Mouse (Mus musculus) kidney, adult 11 months (tissue): ENCODE data around the gene Kdm2b.
A peak's percentile ranks its signal among the peaks of the same experiment; 100 is the strongest.

Experiments used
- DNase-seq: peaks from one replicate; pipeline ENCODE4 v3.0.0; 2022

Gene Kdm2b

GRCm38 (mm10) chr5:122923871-122924465, 65.7 kb downstream of the Kdm2b start:
- DNase-seq = peak; percentile 24

GRCm38 (mm10) chr5:122921941-122922340, 67.7 kb downstream of the Kdm2b start:
- DNase-seq = no peak

DNA sequence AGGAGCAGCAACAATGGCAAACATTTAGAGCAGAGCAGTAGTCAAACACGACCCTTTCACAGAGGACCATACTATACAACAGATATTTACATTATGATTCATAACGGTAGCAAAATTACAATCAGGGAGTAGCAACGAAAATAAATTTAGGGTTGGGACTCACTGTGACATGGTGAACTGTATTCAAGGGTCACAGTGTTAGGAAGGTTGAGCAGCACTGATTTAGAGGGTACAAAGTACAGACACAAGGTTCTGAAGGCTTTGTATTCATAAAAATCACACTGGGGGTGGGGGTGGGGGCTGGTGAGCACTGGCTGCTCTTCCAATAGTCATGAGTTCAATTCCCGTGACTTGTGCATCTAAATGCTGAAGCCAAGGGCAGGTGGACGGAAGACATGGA, 69.1 kb downstream of the Kdm2b start:
- no peak for DNase-seq

DNA sequence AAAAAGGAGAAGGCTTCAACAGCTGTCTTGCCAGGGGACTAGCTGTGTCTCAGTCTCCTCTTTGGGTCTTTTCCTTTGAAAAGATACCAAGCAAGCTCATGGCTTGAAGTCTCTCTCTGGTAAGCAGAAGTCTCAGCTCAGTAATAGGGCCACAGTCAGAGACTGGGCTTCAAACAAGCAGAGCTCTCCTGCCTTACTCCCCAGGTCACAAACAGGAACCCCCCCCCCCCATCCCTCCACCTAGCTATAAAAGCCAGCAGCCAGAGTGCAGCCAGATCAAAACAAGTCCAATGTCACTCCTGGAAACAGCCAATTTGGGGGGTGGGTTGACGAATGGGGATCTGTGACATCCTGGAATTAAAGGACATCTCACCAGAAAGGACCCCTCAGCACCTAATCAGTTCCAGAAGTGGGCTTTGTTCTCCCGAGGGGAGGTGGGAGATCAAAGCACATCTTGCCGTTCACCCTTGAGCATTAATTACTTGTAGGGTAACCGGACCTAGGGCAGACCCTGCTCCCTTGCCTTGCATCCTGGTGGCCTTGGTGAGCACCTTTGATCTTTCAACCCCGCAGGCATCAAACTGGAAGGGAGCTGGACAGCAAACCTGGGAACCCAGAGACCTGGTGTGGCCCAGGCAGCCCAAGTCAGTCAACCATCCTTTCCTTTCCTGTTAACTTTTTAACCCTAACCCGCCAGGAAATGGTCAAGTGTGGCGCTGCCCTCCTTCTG, 71.5 kb downstream of the Kdm2b start:
- no peak for DNase-seq

GRCm38 (mm10) chr5:122916147-122916546, 73.5 kb downstream of the Kdm2b start:
- no peak for DNase-seq

DNA sequence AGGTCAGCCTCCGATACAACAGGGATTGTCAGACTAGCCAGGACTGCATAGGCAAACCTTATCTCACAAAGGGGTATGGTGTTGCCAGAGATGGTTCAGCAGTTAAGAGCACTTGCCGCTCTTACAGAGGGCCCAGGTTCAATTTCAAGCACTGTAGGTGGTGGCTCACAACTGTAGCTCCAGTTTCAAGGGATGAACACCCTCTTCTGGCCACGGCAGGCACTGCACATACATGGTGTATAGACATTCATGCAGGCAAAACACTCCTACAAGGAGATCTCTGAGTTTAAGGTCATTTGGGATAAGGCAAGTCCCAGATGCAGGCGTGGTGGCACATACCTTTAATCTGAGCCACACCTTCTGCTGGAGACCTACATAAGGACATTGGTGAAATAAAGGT, 76.8 kb downstream of the Kdm2b start:
- no peak for DNase-seq

- no peak for DNase-seq
Measured at GRCm38 (mm10) chr5:122909481-122909880, 80.1 kb downstream of the Kdm2b start.

- no peak for DNase-seq
Measured at GRCm38 (mm10) chr5:122908001-122908400, 81.6 kb downstream of the Kdm2b start.

GRCm38 (mm10) chr5:122907182-122907581, 82.4 kb downstream of the Kdm2b start:
- DNase-seq = no peak

- no peak for DNase-seq
Measured at GRCm38 (mm10) chr5:122903165-122903564, 86.5 kb downstream of the Kdm2b start.

- DNase-seq = no peak
Measured at GRCm38 (mm10) chr5:122902228-122902627, 87.4 kb downstream of the Kdm2b start.

- DNase-seq = no peak
Measured at GRCm38 (mm10) chr5:122901666-122902065, 88.0 kb downstream of the Kdm2b start.

DNA sequence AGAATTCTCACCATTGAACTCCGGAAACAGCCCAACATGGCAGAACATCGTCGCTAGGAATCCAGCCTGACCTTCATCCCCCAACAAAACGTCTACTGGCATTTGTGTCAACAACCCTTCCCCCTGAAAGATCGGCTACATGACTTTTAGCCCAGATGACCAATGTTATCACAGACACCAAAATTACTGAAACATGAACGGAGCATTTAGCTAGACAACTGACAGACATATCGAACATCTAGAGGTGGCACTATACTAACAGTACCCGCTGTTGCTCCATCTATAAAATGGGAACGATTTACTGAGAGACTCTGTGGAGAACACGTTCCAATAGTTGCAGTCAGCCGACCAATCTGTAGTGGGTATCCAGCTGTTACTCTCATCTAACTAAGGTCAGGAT, 88.4 kb downstream of the Kdm2b start:
- no peak for DNase-seq

GRCm38 (mm10) chr5:122900558-122901171, 89.0 kb downstream of the Kdm2b start:
- DNase-seq = no peak

DNA sequence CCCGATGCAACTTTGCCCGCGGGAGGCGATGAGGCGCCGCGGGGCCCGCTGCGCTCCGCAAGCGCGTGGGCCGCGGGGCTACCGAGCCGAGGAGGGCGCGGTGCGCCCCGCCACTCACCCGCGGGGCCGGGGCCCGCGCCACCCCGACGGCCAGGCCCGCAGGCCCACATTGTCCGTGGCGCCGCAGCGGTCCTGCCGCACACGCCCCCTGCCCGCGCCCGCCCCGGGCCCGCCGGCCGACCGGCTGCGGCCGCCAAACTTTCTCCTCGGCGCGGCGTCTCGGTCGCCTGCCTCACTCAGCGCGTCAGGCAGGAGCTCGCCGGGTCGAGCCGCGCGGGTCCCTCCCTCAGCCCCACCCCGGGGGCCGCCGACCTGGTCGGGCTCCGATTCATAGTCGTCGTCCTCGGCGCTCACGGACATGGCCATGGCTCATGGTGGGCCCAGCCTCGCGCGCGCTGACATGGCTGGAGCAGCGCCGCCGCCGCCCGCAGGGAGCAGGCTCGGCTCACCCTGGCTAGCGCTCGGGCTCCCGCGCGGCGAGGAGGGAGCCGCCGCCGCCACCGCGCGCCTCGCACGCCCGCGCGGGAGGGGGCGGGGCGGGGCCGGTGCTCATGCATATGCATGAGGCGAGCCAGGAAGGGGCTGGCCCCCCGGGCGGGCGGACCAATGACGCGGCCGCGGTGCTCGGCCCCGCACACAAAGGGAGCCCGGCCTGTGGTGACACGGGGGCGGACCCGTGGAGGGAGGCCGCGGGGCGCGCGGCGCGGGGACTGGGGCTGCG, 89.7 kb downstream of the Kdm2b start:
- peak; percentile 90 for DNase-seq

GRCm38 (mm10) chr5:122898963-122899776, 90.5 kb downstream of the Kdm2b start:
- no peak for DNase-seq

DNA sequence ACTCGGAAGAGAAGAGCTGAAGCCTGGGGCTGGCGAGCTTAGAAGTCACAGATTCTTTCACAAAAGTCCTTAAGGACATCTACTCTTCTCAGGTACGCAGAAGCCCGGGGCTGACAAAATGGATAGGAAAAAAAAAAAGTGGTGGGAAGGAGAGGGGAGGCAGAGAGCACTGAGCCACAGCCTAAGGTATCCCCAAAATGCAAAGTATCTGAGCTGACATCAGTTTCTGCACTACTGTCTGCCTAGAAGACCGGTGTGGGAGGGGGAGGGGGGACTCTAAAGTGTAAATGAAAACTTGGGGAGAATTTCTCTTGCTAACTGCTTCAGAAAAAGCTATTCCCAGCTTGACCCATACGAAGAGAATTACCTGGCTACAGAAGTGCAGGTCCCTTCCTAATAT, 91.5 kb downstream of the Kdm2b start:
- no peak for DNase-seq

DNA sequence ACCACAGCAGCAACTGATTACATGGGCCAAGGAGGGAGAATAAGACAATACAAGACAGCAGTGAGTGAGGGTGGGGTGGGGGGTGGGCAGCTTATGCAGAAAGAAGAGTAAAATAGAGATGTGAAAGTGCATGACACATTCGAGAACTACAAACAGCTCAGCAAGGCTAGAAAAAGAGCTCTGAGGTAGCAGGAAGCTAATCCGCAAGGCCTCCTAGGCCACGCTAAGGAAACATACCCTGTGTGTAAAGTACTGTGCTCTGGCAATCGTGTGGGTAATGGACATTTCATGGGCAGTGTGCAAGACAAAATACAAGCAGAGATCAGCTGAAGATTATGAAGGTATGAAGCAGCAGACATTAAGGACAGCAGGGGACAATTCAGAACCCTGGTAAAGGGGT, 94.8 kb downstream of the Kdm2b start:
- DNase-seq = no peak

GRCm38 (mm10) chr5:122894007-122894637, 95.5 kb downstream of the Kdm2b start:
- no peak for DNase-seq

GRCm38 (mm10) chr5:122893270-122893669, 96.4 kb downstream of the Kdm2b start:
- DNase-seq = no peak

DNA sequence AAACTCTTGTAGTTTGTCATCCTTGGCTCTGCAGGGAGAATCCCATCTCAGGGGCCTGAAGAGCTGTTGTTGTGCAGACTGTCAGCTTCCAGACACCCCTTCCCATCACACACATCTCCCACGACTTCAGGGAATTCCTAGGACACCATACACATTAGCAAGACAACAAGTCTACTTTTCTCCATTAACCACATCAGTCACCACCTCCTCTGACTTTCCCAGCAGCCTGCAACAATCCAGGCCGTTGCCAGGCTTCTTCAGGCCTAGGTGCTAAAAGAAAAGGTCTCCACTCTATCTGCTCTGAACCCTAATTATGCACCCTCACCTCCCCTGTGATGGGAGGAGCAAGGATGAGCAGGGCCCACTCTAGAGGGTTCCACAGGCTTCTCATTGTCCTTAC, 99.2 kb downstream of the Kdm2b start:
- no peak for DNase-seq

DNA sequence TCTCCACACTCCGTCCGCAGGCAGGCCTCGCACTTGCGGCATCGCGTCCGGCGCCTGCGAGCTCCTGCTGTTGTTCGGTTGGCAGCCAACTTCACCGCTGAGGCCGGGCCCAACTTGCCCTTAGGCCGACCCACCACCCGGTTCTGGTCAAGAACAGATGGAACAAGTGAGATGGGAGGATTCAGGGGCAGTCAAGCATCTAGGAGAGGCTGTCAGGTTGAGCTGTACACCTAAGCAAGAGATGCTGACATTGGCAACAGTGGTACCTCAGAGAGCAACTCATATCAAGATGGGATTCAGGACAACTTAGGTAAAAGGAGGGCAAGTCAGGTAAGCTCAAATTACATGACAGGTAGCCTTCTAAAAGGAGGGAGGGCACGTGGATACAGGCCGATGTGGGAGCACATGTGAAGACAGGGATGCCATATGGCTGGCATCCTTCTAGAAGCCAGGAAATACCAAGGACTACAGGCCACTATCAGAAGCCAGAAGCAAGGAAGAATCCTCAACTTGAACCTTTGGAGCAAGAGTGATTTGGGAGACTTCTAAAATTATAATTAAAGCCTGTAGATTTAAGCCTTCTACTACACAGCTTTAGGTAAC, 100.9 kb downstream of the Kdm2b start:
- no peak for DNase-seq
